Mouse (Mus musculus): ENCODE results near the gene Ntrk2.

DNA sequence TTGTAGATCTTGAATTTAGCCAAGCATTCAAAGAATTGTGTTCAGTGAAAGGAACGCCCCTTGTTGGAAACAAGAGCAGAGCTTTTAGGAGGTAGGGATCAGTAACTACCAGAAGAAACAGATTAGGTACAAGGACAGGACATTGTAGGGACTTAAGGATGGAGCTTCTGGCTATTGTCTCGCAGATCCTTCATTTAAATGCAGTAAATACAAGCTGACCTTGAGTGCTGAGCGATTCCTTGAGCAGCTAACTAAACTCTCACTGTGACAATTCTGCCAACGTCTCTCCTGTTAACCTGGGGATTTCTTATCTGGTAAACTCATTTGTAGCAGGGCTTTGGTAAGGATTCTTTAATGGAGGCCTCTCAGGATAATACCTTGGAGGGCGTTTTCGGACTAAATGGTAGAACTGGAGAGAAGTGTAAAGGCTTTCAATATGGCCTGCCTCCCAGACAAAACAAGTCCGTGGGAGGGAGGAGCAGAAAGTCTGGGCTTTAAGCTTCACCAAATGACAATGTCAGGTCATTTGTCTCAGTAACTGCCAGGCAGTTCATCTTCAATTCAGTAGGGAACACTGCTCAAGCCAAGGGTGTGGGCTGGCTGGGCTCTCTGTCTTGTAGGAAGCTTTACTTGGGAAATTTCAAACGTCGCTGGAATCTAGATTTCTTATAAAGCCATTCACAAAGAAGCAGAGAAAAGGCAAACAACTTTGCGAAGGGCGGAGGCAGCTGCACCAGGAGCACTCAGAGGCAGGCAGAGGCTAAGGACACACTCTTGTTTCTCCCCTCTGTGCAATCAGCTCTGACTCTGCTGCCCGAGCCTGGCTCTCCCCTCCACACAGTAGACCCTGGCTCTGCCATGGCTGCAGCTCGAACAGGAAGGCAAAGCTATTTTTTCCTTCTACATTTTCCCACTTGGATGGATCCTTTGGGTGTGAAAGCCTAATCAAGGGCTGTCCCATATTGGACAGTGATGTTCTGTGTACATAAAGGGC, 98.7 kb downstream of the Ntrk2 start:
- TF ChIP-seq CTCF (IDR thresholded peaks at IDR 0.05; ENCODE audit: extremely low read depth, insufficient read depth, low read length) (no peak), POLR2A (IDR thresholded peaks at IDR 0.05; ENCODE audit: extremely low read depth, insufficient read depth, low read length) (no peak)
